Mouse (Mus musculus): ENCODE data around the gene Sspo. TPM values are rescaled to one million over a fixed set of nuclear protein-coding genes. Genes with fewer than 3 reads are reported as not detected.

Sspo gene
- total and polyA plus RNA-seq, 2 experiments from 2014 or later: 1.2 to 7.3 TPM

DNA sequence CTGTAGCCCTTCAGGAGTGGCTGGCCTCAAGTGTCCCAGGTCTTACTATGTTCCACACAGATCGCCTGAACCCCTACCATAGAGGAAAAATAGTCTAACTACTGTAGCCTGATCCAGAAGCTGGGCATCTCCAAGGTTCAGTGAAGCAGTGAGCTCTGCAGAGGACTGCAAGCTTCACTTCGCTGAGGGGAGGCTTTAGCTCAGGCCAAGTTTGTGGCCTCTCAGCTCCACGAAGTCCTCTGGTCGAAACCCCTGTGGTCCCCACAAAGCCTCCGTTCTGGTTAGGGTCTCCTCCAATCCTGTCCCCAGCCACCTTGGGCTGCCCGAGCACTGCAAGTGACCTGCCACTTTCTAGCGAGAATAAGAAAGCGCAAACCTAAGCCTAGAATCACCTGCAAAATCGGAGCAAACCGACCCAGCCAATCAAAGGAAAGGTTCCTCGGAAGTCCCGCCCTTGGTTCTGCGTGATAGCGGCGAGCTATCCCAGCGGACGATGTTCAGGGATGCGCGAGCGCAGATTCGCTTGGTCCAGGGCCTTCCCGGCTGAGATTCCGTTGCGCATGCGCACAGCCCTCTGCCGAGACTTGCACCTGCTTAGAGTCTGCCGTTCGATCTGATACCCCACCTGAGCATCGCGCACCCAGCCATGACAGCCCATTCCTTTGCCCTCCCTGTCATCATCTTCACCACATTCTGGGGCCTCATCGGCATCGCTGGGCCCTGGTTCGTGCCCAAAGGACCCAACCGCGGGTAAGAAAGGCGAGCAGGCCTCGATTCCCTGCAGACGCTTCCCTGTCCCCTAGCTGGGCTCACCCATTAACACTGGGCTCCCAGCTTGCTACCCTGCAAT is 89.3 kb downstream of the Sspo start, which contains the start of gene Atp6v0e2:
TSS of gene Atp6v0e2 (plus strand) at position 511 of the 850 bp plus-strand sequence.
- DNase-seq (ENCODE audit: low spot score) (peak; percentile 98), ATAC-seq (ENCODE audit: low FRiP score) (peak; percentile 94)
- H3K4me3 ChIP-seq (ENCODE audit: low read depth, low read length): peak within 1 kb of the TSS; percentile 64
- H3K9me3 ChIP-seq (ENCODE audit: low read length): no peaks in the 10 kb centered on the region
- TF ChIP-seq CTCF (IDR thresholded peaks at IDR 0.05): 0 out of 2 replicates have a peak, but pooled peaks have one; percentile 6
- peaks cover 31% of the 10 kb centered on the region for H3K36me3 ChIP-seq (ENCODE audit: insufficient read depth, low read length)
- peak within 1 kb of the TSS; percentile 99 for H3K9ac ChIP-seq (replicated peaks; ENCODE audit: low read length, poor library complexity, severe bottlenecking)
- H3K4me2 ChIP-seq (ENCODE audit: low read depth, low read length, poor library complexity, severe bottlenecking): peak within 1 kb of the TSS; percentile 76
- WGBS: 4% methylated on average over 38 of the region's 38 CpGs
- no peaks in the 10 kb centered on the region for H3K27me3 ChIP-seq (ENCODE audit: insufficient read depth, low read length)
- peaks cover 16% of the 10 kb centered on the region for H3K4me1 ChIP-seq (ENCODE audit: insufficient read depth, low read length)
- peak within 1 kb of the TSS; percentile 83 for H3K27ac ChIP-seq (ENCODE audit: low read depth, low read length)

DNA sequence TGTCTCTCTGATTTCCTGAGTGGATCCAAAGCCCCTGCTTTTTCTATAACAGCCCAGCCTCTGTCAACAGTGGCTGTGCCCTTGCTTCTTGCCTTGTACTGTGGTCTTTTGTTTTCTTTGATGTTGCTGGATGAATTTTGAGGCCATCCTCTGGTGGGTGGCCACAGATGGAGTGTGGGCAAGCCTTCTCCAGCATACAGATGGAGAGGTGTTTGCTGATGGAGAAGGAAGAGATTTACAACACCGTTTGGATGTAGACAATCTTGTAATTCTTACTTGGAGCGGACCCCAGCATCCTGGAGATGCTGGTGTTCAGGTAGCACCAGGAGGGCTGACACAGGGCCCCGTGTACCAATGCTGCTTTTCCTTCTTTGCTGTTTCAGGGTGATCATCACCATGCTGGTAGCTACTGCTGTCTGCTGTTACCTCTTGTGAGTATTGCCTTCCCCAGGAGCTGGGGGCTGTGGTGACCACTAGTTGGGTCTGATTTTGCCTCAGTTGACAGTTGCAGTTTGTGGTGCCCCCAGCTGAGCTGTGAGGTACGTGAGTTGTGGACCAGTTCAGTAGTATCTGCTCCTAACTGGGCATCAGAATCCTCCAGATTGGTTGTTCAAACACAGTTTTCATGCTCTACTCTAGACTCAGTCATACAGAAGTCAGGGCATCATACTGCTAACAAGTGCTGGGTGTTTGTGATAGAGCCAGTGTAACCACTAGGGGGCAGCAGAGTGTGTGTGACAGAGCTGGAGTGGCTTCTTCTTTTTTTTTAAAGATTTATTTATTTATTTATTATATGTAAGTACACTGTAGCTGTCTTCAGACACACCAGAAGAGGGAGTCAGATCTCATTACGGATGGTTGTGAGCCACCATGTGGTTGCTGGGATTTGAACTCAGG is 91.1 kb downstream of the Sspo start:
- ATAC-seq (ENCODE audit: low FRiP score): no peak
- peak overlapping the region; percentile 99; the same call in 1 of the 2 replicates for H3K9ac ChIP-seq (replicated peaks; ENCODE audit: low read length, poor library complexity, severe bottlenecking)

DNA sequence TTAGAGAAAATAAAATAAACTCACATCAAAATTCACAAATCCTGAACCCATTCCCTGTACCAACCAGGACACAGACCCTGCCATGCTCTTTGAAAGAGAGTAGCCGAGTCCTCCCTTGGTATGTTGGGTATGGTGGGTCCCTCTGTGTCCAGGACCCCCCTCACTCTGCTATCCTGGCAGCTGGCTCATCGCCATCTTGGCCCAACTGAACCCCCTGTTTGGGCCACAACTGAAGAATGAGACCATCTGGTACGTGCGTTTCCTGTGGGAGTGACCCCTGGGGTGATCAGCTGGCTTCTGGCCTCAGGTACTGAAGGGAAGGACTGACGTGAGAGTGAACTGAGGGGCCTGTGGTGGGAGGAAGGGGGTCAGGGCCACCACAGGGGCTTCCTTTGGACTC is 91.8 kb downstream of the Sspo start:
- no peak overlapping the region for H3K9ac ChIP-seq (replicated peaks; ENCODE audit: low read length, poor library complexity, severe bottlenecking)
- H3K9me3 ChIP-seq (ENCODE audit: low read length): no peaks in the 10 kb centered on the region
- no peak overlapping the region for H3K4me3 ChIP-seq (ENCODE audit: low read depth, low read length)
- no peak overlapping the region for H3K4me2 ChIP-seq (ENCODE audit: low read depth, low read length, poor library complexity, severe bottlenecking)
- DNase-seq (ENCODE audit: low spot score): no peak
- TF ChIP-seq CTCF (IDR thresholded peaks at IDR 0.05): no peak
- H3K4me1 ChIP-seq (ENCODE audit: insufficient read depth, low read length): peaks cover 16% of the 10 kb centered on the region
- peaks cover 22% of the 10 kb centered on the region for H3K36me3 ChIP-seq (ENCODE audit: insufficient read depth, low read length)
- 83% methylated on average over 5 of the region's 5 CpGs for WGBS
- no peaks in the 10 kb centered on the region for H3K27me3 ChIP-seq (ENCODE audit: insufficient read depth, low read length)
- ATAC-seq (ENCODE audit: low FRiP score): no peak
- no peak overlapping the region for H3K27ac ChIP-seq (ENCODE audit: low read depth, low read length)

More for the DNA sequence above, 91.1 kb downstream of the Sspo start:
- Histone ChIP-seq H3K4me1 (ENCODE audit: insufficient read depth, low read length) (peaks cover 16% of the 10 kb centered on the region), H3K4me2 (ENCODE audit: low read depth, low read length, poor library complexity, severe bottlenecking) (peak overlapping the region; percentile 76), H3K27me3 (ENCODE audit: insufficient read depth, low read length) (no peaks in the 10 kb centered on the region), H3K9me3 (ENCODE audit: low read length) (no peaks in the 10 kb centered on the region), H3K36me3 (ENCODE audit: insufficient read depth, low read length) (peaks cover 22% of the 10 kb centered on the region), H3K27ac (ENCODE audit: low read depth, low read length) (no peak overlapping the region), H3K4me3 (ENCODE audit: low read depth, low read length) (peak overlapping the region; percentile 64)
- DNase-seq (ENCODE audit: low spot score): peak; percentile 90
- 75% methylated on average over 4 of the region's 5 CpGs for WGBS
- peak; percentile 82 for TF ChIP-seq CTCF (IDR thresholded peaks at IDR 0.05)

DNA sequence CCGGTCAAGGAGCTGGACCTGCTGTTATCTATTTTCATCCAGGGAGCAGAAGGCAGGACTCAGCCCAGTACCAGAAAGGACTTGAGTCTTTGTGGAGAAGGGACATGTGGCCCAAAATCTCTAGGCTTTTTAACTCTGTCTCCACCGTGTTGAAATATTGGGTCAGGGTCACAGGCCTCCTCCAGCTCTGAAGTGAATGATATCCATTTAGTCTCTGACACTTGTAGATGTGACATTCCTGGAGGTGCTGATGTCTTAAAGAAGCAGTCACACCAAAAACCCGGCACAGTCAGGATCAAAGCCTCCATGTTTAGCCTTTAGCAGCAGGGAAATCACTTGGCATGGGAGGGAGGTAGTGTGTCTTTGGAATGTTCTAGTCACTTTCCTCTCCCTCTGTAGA is 92.7 kb downstream of the Sspo start:
- DNase-seq (ENCODE audit: low spot score) (no peak), ATAC-seq (ENCODE audit: low FRiP score) (no peak)
- no peak overlapping the region for H3K4me3 ChIP-seq (ENCODE audit: low read depth, low read length)
- WGBS: 83% methylated on average over 3 of the region's 3 CpGs
- no peaks in the 10 kb centered on the region for H3K27me3 ChIP-seq (ENCODE audit: insufficient read depth, low read length)
- H3K27ac ChIP-seq (ENCODE audit: low read depth, low read length): no peak overlapping the region
- H3K4me2 ChIP-seq (ENCODE audit: low read depth, low read length, poor library complexity, severe bottlenecking): no peak overlapping the region
- no peak overlapping the region for H3K9ac ChIP-seq (replicated peaks; ENCODE audit: low read length, poor library complexity, severe bottlenecking)
- no peaks in the 10 kb centered on the region for H3K9me3 ChIP-seq (ENCODE audit: low read length)
- peaks cover 16% of the 10 kb centered on the region for H3K4me1 ChIP-seq (ENCODE audit: insufficient read depth, low read length)
- H3K36me3 ChIP-seq (ENCODE audit: insufficient read depth, low read length): peaks cover 22% of the 10 kb centered on the region
- TF ChIP-seq CTCF (IDR thresholded peaks at IDR 0.05): no peak

- Histone ChIP-seq H3K4me3 (ENCODE audit: low read depth, low read length) (no peak overlapping the region), H3K4me1 (ENCODE audit: insufficient read depth, low read length) (peaks cover 12% of the 10 kb centered on the region), H3K9ac (replicated peaks; ENCODE audit: low read length, poor library complexity, severe bottlenecking) (no peak overlapping the region; the same call in 1 of the 2 replicates), H3K9me3 (ENCODE audit: low read length) (no peaks in the 10 kb centered on the region), H3K27me3 (ENCODE audit: insufficient read depth, low read length) (no peaks in the 10 kb centered on the region), H3K4me2 (ENCODE audit: low read depth, low read length, poor library complexity, severe bottlenecking) (no peak overlapping the region), H3K27ac (ENCODE audit: low read depth, low read length) (no peak overlapping the region), H3K36me3 (ENCODE audit: insufficient read depth, low read length) (peaks cover 22% of the 10 kb centered on the region)
- WGBS: 71% methylated on average over 7 of the region's 7 CpGs
- DNase-seq (ENCODE audit: low spot score) (no peak), ATAC-seq (ENCODE audit: low FRiP score) (no peak)
- no peak for TF ChIP-seq CTCF (IDR thresholded peaks at IDR 0.05)
These were observed 93.8 kb downstream of the Sspo start for GRCm38 (mm10) chr6:48541560-48542450.
